Mouse (Mus musculus) testis, adult 2 months (tissue): ENCODE results near the gene Mttp.

Experiments
- CTCF ChIP-seq: fragments of 200-500 bp; IDR thresholded peaks from 2 replicates; pipeline ENCODE4 v1.5.1; 2012; ENCODE audit warnings: low read depth, mild to moderate bottlenecking, inconsistent platforms, low read length, moderate library complexity; ENCODE audit not compliant: control insufficient read depth, insufficient read depth, insufficient replicate concordance
- POLR2A ChIP-seq: fragments of 200-500 bp; IDR thresholded peaks from 2 replicates; pipeline ENCODE4 v1.6.1; 2012; ENCODE audit warnings: low read depth, mild to moderate bottlenecking, inconsistent platforms, low read length, moderate library complexity; ENCODE audit not compliant: control insufficient read depth

GRCm38 (mm10) chr3:138053969-138054368 is 90.8 kb downstream of the Mttp start:
- TF ChIP-seq POLR2A (no peak), CTCF (no peak)
